Mouse (Mus musculus) embryonic facial prominence, embryonic 10.5 days (tissue): ENCODE data around the gene Cops9. TPM values are rescaled to one million over a fixed set of nuclear protein-coding genes. Genes with fewer than 3 reads are reported as not detected.

Experiments
- DNase-seq: peaks from one replicate; pipeline ENCODE4 v3.0.0-alpha.2; 2017; ENCODE audit warnings: low spot score
- H3K27ac ChIP-seq: fragments of 300-500 bp; sonication (generic); replicated peaks from 2 replicates; pipeline ENCODE4 v1.5.1; 2016; ENCODE audit warnings: mild to moderate bottlenecking
- H3K27me3 ChIP-seq: fragments of 300-500 bp; sonication (generic); replicated peaks from 2 replicates; pipeline ENCODE4 v1.6.1; 2016; ENCODE audit warnings: low read depth, mild to moderate bottlenecking; ENCODE audit not compliant: poor library complexity, severe bottlenecking
- H3K36me3 ChIP-seq: fragments of 300-500 bp; sonication (generic); replicated peaks from 2 replicates; pipeline ENCODE4 v1.6.1; 2016; ENCODE audit warnings: mild to moderate bottlenecking, moderate library complexity
- H3K4me1 ChIP-seq: fragments of 300-500 bp; sonication (generic); 2 replicates; pipeline ENCODE4 v1.6.1; 2016
- H3K4me3 ChIP-seq: fragments of 300-500 bp; sonication (generic); 2 replicates; pipeline ENCODE4 v1.5.1; 2016; ENCODE audit warnings: mild to moderate bottlenecking, moderate library complexity
- H3K9me3 ChIP-seq: fragments of 300-500 bp; sonication (generic); 2 replicates; pipeline ENCODE4 v1.6.1; 2016; ENCODE audit warnings: mild to moderate bottlenecking
- WGBS: fragments of 180-500 bp; shearing (Covaris S2); methylation state at CpG from one replicate; pipeline ENCODE4 v1.1.7; 2016; 5-methylcytosine and 5-hydroxymethylcytosine counted together
- polyA plus RNA-seq: library from polyadenylated mRNA; unstranded; fragments of >200 nt; fragmentation: Nextera tagmentation; extraction: Ambion mirVana; gene quantifications from 2 replicates; pipeline ENCODE4 v1.2.1, GENCODE M21; 2016

Gene Cops9
- polyA plus RNA-seq, 1 experiment from 2014 or later: 341 TPM

DNA sequence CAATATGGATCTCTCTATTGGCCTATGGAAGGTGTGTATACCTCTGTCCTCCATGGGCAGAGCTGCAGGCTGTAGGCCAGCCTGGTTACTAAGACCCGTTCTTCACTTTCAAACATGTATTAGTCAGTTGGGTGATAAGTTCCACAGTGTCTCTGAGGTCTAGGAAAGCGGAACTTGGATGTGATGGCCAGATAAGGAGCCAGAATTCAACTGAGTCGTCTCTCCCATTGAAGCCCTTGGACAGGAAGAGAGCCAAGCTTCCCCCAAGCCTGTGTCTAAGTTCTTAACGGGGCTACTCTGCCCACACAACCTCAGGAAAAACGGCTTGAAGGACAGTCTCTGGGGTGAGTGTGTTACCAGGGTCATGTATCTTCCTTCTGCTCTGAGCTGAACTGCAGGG is 17.6 kb upstream of the Cops9 start:
- no peak overlapping the region for H3K4me3 ChIP-seq
- no peak overlapping the region for H3K27ac ChIP-seq
- WGBS: 72% methylated on average over 5 of the region's 5 CpGs
- DNase-seq: no peak
- H3K27me3 ChIP-seq: 0 out of 2 replicates have a peak, but pooled peaks cover 6% of the 10 kb centered on the region
- H3K4me1 ChIP-seq: no peaks in the 10 kb centered on the region
- H3K9me3 ChIP-seq: no peaks in the 10 kb centered on the region
- H3K36me3 ChIP-seq: no peaks in the 10 kb centered on the region

DNA sequence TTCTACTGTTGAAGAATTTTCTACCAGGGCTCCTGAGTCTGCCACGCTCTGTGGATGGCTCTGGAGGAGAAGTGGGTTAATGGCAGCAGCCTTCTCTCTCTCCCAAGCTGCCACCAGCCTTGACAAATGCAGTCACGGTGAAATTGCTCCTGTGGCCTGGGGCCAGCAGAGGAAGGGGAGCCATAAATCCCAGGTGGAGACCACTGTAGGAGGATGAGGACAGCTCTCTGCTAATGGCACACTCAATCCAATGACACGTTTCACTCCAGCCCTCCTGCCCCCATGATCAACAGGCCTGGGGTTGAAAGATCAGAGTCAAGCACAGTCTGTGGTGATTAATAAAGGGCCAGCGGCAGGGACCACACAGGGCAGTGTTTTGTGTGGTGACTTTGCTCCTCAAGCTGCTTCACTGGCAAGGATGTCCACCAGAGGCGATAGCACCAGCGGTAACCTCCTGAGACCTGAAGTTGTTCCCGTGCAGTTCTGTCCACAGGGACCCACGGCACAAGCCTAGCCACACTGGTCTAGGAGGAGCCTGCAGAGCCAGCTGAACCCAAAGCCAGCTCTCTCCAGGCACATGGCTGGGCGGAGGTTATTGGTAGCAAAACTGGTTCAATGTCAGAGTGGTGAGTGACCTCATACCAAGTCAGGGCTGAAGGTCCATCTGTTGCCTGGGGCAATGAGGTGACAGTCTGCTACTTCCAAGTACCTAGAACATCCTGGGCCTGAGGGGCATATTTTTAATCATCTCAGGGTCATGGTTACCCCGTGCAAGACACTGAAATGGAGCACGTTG is 15.4 kb upstream of the Cops9 start:
- DNase-seq: no peak
- WGBS: 83% methylated on average over 11 of the region's 11 CpGs
- no peaks in the 10 kb centered on the region for H3K36me3 ChIP-seq

DNA sequence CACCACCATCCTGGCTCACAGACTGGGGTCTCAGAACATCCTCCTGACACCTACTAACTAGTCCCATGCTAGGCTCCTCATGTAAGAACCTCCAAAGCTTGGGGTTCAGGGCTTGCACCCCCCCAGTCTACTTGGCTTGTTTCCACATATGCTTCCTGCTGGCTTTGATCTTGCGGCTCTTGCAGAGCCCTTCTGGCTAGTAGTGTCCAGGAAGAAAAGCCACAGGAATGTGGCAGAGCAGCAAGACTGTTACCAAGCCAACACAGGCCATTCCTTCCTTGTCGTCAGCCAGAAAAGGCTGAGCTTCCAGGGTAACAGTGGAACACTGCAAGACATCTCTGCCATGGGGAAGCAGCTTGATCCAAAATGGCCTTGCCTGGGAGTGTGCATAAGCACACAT is 12.9 kb upstream of the Cops9 start:
- H3K9me3 ChIP-seq: no peaks in the 10 kb centered on the region
- 0 out of 2 replicates have a peak, but pooled peaks cover 4% of the 10 kb centered on the region for H3K4me1 ChIP-seq
- no peak for DNase-seq
- H3K27me3 ChIP-seq: 0 out of 2 replicates have a peak, but pooled peaks cover 10% of the 10 kb centered on the region
- H3K36me3 ChIP-seq: no peaks in the 10 kb centered on the region
- 73% methylated on average over 2 of the region's 2 CpGs for WGBS
- no peak overlapping the region for H3K4me3 ChIP-seq
- H3K27ac ChIP-seq: no peak overlapping the region

More for the DNA sequence above, 15.4 kb upstream of the Cops9 start:
- Histone ChIP-seq H3K4me3 (no peak overlapping the region), H3K27me3 (0 out of 2 replicates have a peak, but pooled peaks cover 6% of the 10 kb centered on the region), H3K4me1 (no peaks in the 10 kb centered on the region), H3K9me3 (no peaks in the 10 kb centered on the region), H3K27ac (no peak overlapping the region)

DNA sequence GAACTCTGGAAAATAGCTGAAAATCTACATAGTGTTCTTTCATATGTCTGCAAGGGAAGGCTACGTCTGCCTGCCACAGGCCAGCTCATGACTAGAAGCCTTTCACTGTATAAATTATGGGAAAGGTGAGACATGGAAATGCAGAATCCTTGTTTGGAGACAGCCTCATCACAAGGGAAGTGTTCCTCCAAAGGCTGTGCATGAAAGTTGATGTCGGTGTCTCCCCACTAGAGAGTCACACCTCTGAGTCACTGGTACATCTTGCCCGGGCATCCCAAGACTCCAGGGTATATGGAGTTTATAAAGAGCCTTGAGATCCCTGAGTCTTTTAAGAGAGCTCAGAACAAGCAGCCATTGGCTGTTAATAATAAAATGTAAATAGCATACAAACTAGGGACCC is 11.4 kb upstream of the Cops9 start:
- Histone ChIP-seq H3K36me3 (no peaks in the 10 kb centered on the region), H3K4me3 (no peak overlapping the region), H3K27me3 (0 out of 2 replicates have a peak, but pooled peaks cover 5% of the 10 kb centered on the region), H3K27ac (no peak overlapping the region), H3K9me3 (no peaks in the 10 kb centered on the region), H3K4me1 (peaks cover 6% of the 10 kb centered on the region)
- WGBS: 88% methylated on average over 3 of the region's 3 CpGs
- no peak for DNase-seq

DNA sequence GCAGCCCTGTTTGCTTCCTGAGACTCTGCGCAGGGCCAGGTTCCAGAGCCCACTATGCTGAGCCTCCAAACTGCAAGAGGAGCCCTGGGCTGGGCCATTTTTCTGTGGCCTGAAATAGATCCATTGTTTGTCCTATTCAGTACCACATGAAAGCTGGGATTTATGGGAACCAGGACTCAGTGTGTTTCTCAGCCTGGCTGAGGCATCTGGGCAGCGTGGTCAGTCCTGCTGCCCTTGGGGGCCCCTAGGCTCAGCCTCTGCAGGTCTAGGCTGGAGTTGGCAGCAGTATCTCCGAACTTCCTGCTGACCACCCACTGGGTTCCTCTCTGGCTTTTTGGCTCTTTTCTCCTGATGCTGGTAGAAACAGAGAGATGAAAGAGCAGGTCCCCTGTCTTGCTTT is 9.7 kb upstream of the Cops9 start:
- no peaks in the 10 kb centered on the region for H3K36me3 ChIP-seq
- H3K27me3 ChIP-seq: peaks cover 12% of the 10 kb centered on the region
- 71% methylated on average over 3 of the region's 3 CpGs for WGBS
- peaks cover 12% of the 10 kb centered on the region for H3K4me1 ChIP-seq
- no peak for DNase-seq
- H3K27ac ChIP-seq: no peak overlapping the region
- H3K4me3 ChIP-seq: no peak overlapping the region
- no peaks in the 10 kb centered on the region for H3K9me3 ChIP-seq

DNA sequence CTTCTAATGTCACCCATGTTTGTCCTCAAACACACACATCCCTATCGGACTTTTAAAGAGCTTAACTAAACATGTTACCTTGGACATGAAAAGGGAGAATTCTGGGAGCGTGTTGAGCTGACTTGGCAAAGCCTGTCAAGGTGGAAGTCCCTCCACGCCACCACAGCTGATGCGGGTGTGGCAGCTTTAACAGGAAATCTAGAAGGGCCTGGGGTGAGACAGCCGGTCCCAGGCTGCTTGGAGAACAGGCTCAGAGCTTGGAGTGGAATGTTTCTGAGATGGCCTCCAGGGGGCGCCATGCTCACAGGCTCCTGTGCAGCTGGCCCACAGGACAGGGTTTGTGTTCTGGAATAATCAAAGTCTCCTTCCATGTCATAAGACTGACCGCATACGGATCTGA is 6.9 kb upstream of the Cops9 start, which contains the start of gene Otos:
Gene Otos, minus strand, starts transcription at position 169 of the 400 bp plus-strand sequence.
- Histone ChIP-seq H3K36me3 (no peaks in the 10 kb centered on the region), H3K4me1 (peaks cover 12% of the 10 kb centered on the region), H3K27ac (no peak within 1 kb of the TSS; the same call in 1 of the 2 replicates), H3K27me3 (peaks cover 14% of the 10 kb centered on the region), H3K4me3 (no peak within 1 kb of the TSS), H3K9me3 (no peaks in the 10 kb centered on the region)
- DNase-seq: peak; percentile 84
- WGBS: 26% methylated on average over 8 of the region's 8 CpGs

DNA sequence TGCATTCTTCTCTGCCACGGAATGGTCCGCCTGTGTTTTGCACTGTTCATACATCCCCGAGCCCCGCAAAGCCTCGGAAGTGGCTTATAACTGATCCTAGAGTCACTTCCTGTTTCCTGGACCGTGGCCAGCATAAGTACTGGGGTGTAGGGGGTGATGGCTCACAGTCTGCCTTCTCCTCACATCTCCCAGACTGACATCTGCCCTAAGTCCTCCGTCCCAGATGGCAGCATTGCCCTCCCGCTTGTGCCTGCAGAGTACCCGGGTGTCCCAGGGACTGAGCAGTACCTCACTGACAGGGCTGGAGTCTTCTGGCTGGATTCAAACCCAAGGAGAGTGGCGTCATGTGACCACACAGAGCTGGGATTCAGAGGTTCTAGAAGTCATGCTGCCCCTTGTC is 6.4 kb upstream of the Cops9 start:
- 52% methylated on average over 10 of the region's 10 CpGs for WGBS

DNA sequence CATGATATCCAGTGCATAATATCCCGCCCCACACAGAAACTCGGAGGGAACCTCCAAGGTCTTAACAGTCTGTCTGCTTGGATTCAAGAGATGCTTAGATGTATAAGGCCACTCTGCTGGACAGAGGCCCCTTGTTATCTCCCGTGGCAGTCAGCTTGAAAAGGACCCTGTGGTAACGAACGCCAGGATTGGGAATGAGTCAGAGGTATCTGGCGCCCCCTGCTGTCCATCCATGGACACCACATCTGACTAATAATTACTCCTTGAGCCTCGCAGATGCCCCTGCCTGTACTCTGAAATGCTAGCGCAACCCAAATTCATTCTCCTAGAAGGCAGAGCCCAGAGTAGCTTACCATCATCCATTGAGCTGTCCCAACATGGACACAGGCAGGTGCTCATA is 6.0 kb upstream of the Cops9 start:
- Histone ChIP-seq H3K36me3 (no peaks in the 10 kb centered on the region), H3K27ac (no peak overlapping the region), H3K27me3 (peaks cover 14% of the 10 kb centered on the region), H3K4me1 (peaks cover 15% of the 10 kb centered on the region), H3K4me3 (no peak overlapping the region), H3K9me3 (no peaks in the 10 kb centered on the region)
- DNase-seq: peak; percentile 89
- 6% methylated on average over 8 of the region's 8 CpGs for WGBS

More for the DNA sequence above, 6.4 kb upstream of the Cops9 start:
- no peaks in the 10 kb centered on the region for H3K36me3 ChIP-seq
- no peak overlapping the region; the same call in 1 of the 2 replicates for H3K27ac ChIP-seq
- peaks cover 12% of the 10 kb centered on the region for H3K4me1 ChIP-seq
- H3K27me3 ChIP-seq: peaks cover 14% of the 10 kb centered on the region
- no peaks in the 10 kb centered on the region for H3K9me3 ChIP-seq
- H3K4me3 ChIP-seq: no peak overlapping the region
- no peak for DNase-seq

DNA sequence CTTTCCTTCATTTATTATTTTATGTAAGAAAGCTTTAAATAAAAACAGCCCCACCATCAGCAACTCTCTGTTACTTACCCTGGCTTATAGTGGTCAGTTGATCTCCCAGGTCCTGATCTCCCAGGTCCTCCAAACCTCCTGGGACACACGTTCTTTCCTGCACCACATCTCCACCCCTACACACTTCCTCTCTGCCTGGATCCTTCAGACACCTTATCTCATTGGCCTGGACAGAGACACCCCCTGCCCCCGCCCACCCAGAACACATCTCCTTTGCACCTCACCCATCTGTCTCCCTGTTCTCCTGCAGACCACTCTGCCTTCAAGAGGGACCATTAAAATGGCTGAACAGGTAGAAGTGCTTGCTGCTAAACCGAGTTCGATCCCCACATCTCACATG is 5.2 kb upstream of the Cops9 start:
- 72% methylated on average over 4 of the region's 4 CpGs for WGBS
- no peak overlapping the region for H3K4me3 ChIP-seq
- peaks cover 14% of the 10 kb centered on the region for H3K27me3 ChIP-seq
- peaks cover 22% of the 10 kb centered on the region for H3K4me1 ChIP-seq
- H3K9me3 ChIP-seq: no peaks in the 10 kb centered on the region
- no peaks in the 10 kb centered on the region for H3K36me3 ChIP-seq
- H3K27ac ChIP-seq: no peak overlapping the region
- no peak for DNase-seq

DNA sequence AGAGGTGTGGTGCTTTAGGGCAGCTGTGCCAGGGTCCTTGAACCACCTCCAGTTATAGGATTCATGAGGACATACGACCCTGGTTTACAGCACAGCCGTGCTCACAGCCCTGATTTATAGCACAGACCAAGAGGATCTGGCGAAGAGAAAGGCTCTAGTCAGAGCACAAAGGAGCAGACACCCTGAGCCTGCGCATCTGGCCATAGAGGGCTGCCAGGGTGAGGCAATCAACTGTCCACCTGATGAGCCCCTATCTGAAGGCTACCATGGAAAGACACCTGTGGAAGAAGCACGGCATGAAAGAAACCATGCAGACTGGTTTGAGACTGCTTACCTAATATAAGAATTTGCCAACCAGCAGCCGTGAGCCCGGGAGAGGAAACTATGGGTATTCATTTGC is 4.8 kb upstream of the Cops9 start:
- WGBS: 85% methylated on average over 7 of the region's 7 CpGs
- Histone ChIP-seq H3K27ac (no peak overlapping the region), H3K36me3 (no peaks in the 10 kb centered on the region), H3K27me3 (peaks cover 14% of the 10 kb centered on the region), H3K9me3 (no peaks in the 10 kb centered on the region), H3K4me1 (peaks cover 23% of the 10 kb centered on the region), H3K4me3 (no peak overlapping the region)
- no peak for DNase-seq

DNA sequence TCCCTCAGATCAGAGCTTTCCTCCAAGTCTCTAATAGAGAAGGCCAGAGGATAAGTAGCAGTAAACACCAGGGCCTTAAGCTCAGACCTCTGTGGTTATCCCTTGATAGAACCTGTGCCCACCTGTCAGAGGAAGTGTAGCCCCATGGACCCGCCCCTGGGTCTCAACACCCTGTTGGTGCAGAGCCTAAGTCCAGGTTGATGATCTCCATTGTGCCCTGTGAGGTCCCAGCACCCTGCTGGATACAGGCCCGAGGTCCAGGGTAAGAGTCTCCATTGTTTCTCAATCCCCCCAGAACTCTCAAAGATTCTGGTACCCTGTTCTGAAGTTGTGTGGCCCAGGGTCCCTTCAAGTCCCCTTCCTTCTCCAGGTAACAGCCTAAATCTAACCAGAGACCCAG is 4.3 kb upstream of the Cops9 start:
- Histone ChIP-seq H3K4me3 (no peak overlapping the region), H3K27me3 (peaks cover 11% of the 10 kb centered on the region), H3K27ac (no peak overlapping the region), H3K9me3 (no peaks in the 10 kb centered on the region), H3K4me1 (peaks cover 25% of the 10 kb centered on the region), H3K36me3 (no peaks in the 10 kb centered on the region)
- no peak for DNase-seq
- WGBS: 61% methylated on average over 2 of the region's 2 CpGs

DNA sequence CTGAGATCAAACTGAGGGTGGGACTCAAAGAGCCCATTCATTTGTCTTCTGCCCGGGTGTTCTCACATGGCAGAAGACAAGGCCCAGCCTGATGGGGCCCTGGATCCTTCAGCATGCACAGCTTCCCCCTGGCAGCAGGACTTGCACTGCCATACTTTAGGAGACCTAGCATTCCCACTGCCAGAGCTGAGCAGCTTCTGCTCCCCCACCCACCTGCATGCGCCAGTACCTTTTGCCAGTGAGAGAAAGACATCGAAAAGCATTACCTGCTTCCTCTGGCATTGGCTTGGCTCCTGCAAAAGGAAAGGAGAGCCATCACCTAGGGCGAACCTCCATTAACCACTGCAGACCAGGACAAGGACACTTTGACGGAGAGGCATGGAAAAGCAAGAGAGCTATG is 3.1 kb upstream of the Cops9 start:
- DNase-seq: no peak
- WGBS: 74% methylated on average over 5 of the region's 5 CpGs
- H3K4me1 ChIP-seq: peaks cover 33% of the 10 kb centered on the region
- H3K36me3 ChIP-seq: peaks cover 3% of the 10 kb centered on the region
- H3K9me3 ChIP-seq: no peaks in the 10 kb centered on the region
- peaks cover 9% of the 10 kb centered on the region for H3K27me3 ChIP-seq
- H3K4me3 ChIP-seq: no peak overlapping the region
- H3K27ac ChIP-seq: no peak overlapping the region

DNA sequence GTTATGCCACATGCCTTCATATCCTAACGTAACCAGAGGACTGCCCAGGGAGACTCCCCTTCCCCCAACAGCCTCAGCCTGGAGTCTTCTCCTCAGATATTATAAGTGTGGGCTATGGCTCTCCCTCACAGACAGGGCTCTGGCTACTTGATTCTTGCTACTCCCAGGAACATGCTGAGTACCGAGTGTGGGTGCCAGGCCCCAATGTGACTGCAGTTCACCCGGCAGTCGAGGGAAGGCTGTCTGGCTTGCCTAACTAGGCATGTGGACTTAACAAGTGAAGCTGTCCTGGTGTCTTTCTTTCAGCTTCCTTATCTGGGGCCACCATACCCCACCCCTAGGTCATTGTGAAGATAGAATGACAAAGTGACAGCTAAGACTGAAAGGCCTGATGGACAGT is 1.9 kb upstream of the Cops9 start:
- WGBS: 89% methylated on average over 4 of the region's 4 CpGs

More for the DNA sequence above, 1.9 kb upstream of the Cops9 start:
- no peak for DNase-seq
- Histone ChIP-seq H3K9me3 (no peaks in the 10 kb centered on the region), H3K27me3 (peaks cover 9% of the 10 kb centered on the region), H3K4me3 (no peak overlapping the region), H3K4me1 (peaks cover 35% of the 10 kb centered on the region), H3K27ac (no peak overlapping the region), H3K36me3 (peaks cover 16% of the 10 kb centered on the region)
